Mouse (Mus musculus) hindbrain, embryonic 15.5 days (tissue): ENCODE measurements around the gene Zfp697. TPM values are rescaled to one million over a fixed set of nuclear protein-coding genes. Genes with fewer than 3 reads are reported as not detected.
"Not testable (repeated sequence)": the region's sequence is repeated elsewhere in the genome, so short reads cannot be mapped to it uniquely, and the experiment has no call there.

Experiments used
- ATAC-seq: fragments of 200-750 bp; cut with Nextera tagmentation; 2 replicates; pipeline ENCODE4 v1.8.0; 2017; ENCODE audit warnings: low read depth, moderate number of reproducible peaks, moderate TSS enrichment; ENCODE audit not compliant: low FRiP score
- H3K27ac ChIP-seq: fragments of 300-500 bp; sonication (generic); replicated peaks from 2 replicates; pipeline ENCODE4 v1.5.1; 2015; ENCODE audit warnings: mild to moderate bottlenecking, inconsistent platforms
- H3K27me3 ChIP-seq: fragments of 300-500 bp; sonication (generic); 2 replicates; pipeline ENCODE4 v1.6.1; 2015; ENCODE audit warnings: control low read depth, inconsistent platforms
- H3K36me3 ChIP-seq: fragments of 300-500 bp; sonication (generic); 2 replicates; pipeline ENCODE4 v1.6.1; 2015; ENCODE audit warnings: control low read depth, inconsistent platforms
- H3K4me1 ChIP-seq: fragments of 300-500 bp; sonication (generic); replicated peaks from 2 replicates; pipeline ENCODE4 v1.6.1; 2015; ENCODE audit warnings: control low read depth, inconsistent platforms
- H3K4me2 ChIP-seq: fragments of 300-500 bp; sonication (generic); 2 replicates; pipeline ENCODE4 v1.6.1; 2015; ENCODE audit warnings: moderate library complexity, mild to moderate bottlenecking, inconsistent platforms
- H3K4me3 ChIP-seq: fragments of 300-500 bp; sonication (generic); 2 replicates; pipeline ENCODE4 v1.5.1; 2015; ENCODE audit warnings: mild to moderate bottlenecking, inconsistent platforms
- H3K9ac ChIP-seq: fragments of 300-500 bp; sonication (generic); 2 replicates; pipeline ENCODE4 v1.6.1; 2015; ENCODE audit warnings: inconsistent platforms
- H3K9me3 ChIP-seq: fragments of 300-500 bp; sonication (generic); 2 replicates; pipeline ENCODE4 v1.6.1; 2016; ENCODE audit warnings: control low read depth, inconsistent platforms
- WGBS: fragments of 180-500 bp; shearing (Covaris S2); methylation state at CpG from one replicate; pipeline ENCODE4 v1.1.7; 2015; 5-methylcytosine and 5-hydroxymethylcytosine counted together
- polyA plus RNA-seq: library from polyadenylated mRNA; unstranded; fragments of >200 nt; fragmentation: Nextera tagmentation; extraction: Ambion mirVana; gene quantifications from 2 replicates; pipeline ENCODE4 v1.2.1, GENCODE M21; 2015

Zfp697 gene
- 14.7 and 17.3 TPM in 2 replicates for polyA plus RNA-seq

DNA sequence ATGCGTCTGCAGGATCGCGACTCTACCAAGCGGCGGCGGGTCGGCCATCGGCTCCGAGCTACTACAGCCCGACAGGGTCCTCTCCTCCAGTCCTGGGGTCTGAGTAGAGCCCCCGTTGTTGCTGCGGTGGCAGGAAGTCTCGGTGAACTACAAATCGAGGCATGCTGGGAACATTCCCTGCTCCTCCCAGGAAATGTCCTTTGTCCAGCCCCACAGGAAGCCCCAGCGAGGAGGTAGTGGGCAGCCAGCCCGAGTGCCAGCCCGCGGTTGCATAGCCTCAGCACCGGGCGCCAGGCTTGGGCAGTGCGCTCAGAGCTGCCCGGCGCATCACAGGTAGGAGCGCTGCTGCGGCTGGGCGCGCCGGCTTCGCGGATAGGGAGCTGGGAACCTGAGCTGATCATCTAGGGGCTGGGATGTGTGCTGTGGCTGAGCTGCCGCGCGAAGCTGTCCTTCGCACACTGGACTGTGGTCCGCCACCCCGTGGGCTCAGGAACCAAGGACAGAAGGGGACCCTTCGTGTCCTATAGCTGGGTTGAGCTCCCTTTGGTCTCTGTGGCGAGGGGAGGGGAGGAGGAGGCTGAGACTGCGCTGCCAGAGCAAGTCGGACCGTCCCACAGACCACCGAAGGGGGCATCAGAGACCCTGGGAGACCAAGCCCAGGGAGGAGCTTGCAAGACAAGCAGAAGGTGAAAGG, at the start of gene Zfp697:
Zfp697 (plus strand) TSS at position 216 of the 694 bp plus-strand sequence.
- Histone ChIP-seq H3K9me3 (no peaks in the 10 kb centered on the region), H3K36me3 (no peaks in the 10 kb centered on the region), H3K27me3 (no peaks in the 10 kb centered on the region), H3K27ac (peak within 1 kb of the TSS; percentile 92), H3K4me3 (peak within 1 kb of the TSS; percentile 81), H3K4me1 (peaks cover 36% of the 10 kb centered on the region), H3K4me2 (peak within 1 kb of the TSS; percentile 87), H3K9ac (peak within 1 kb of the TSS; percentile 91)
- under 1% methylated on average over 42 of the region's 42 CpGs for WGBS
- peak; percentile 96 for ATAC-seq

DNA sequence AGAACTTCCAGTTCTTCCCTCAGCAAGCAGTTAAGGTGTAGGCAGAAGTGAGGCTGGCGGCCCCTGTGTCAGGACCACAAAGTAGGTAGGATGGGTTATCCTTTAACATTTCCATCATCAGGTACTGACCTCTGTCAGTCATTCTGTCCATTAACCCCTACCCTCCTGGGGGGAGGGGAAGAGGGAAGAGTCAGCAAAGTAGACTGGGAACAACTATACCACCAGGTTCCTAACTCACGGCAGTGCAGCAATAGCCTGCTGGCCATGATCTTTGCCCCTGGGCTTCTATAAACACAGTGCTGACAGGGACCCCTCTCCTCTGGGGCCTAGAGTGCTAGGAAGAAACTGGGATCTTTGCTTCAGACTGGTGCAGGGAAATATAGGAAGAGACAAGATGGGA, 48.3 kb upstream of the Zfp697 start:
- H3K27me3 ChIP-seq, result no peaks in the 10 kb centered on the region
- no peaks in the 10 kb centered on the region for H3K9me3 ChIP-seq
- no peak for ATAC-seq
- peaks cover 32% of the 10 kb centered on the region for H3K4me1 ChIP-seq
- 0 out of 2 replicates have a peak, but pooled peaks cover 3% of the 10 kb centered on the region for H3K36me3 ChIP-seq
- WGBS, result 83% methylated on average over 2 of the region's 2 CpGs
- H3K9ac ChIP-seq, result no peak overlapping the region
- H3K27ac ChIP-seq, result no peak overlapping the region
- no peak overlapping the region for H3K4me2 ChIP-seq
- no peak overlapping the region for H3K4me3 ChIP-seq

DNA sequence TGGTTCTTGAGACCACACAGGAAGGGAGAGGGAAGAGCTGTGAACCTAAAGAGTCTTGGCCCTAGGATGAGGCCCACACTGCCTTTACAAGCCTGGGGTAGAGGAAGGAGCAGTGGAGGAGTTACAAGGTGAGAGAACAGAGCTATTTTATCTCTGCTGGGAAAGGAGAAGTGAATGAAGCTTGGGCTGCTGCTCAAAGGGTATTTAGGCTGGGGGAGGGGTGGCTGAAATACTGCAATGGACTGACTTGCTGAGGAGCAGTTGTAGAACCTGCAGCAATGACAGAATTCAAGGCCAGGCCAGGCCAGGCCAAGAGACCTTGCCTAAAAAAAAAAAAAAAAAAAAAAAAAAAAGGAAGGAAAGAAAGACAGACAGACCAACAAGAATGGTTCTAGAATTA, 46.9 kb upstream of the Zfp697 start:
- Histone ChIP-seq H3K4me1 (peaks cover 42% of the 10 kb centered on the region), H3K9me3 (no peaks in the 10 kb centered on the region), H3K27me3 (no peaks in the 10 kb centered on the region), H3K4me3 (no peak overlapping the region), H3K36me3 (0 out of 2 replicates have a peak, but pooled peaks cover 3% of the 10 kb centered on the region), H3K27ac (no peak overlapping the region), H3K4me2 (peak overlapping the region; percentile 99), H3K9ac (no peak overlapping the region)
- no peak for ATAC-seq

DNA sequence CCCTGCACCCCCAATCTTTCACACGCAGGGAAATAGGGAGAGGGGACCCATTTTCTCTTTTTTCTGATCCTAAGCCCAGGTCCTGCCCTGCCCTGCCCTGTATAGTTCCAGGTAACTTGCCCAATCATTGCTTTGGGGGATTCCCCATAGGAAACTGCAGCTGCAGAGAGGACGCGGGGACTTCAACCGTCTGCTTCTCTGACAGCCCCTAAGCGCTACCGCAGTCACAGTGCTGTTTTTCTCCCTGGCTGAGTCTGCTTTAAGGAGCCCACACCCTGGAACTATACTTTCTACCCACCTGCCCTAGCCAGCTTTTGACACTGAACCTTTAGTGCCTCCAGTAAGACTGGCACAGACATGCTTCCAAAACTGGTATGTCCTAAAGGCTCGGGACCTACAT, 46.4 kb upstream of the Zfp697 start:
- H3K9ac ChIP-seq, result no peak overlapping the region
- H3K4me2 ChIP-seq, result peak overlapping the region; percentile 99
- H3K27ac ChIP-seq, result no peak overlapping the region
- H3K9me3 ChIP-seq, result no peaks in the 10 kb centered on the region
- 0 out of 2 replicates have a peak, but pooled peaks cover 3% of the 10 kb centered on the region for H3K36me3 ChIP-seq
- H3K27me3 ChIP-seq, result no peaks in the 10 kb centered on the region
- H3K4me3 ChIP-seq, result no peak overlapping the region
- ATAC-seq, result no peak
- WGBS, result 72% methylated on average over 7 of the region's 7 CpGs
- peaks cover 42% of the 10 kb centered on the region for H3K4me1 ChIP-seq

DNA sequence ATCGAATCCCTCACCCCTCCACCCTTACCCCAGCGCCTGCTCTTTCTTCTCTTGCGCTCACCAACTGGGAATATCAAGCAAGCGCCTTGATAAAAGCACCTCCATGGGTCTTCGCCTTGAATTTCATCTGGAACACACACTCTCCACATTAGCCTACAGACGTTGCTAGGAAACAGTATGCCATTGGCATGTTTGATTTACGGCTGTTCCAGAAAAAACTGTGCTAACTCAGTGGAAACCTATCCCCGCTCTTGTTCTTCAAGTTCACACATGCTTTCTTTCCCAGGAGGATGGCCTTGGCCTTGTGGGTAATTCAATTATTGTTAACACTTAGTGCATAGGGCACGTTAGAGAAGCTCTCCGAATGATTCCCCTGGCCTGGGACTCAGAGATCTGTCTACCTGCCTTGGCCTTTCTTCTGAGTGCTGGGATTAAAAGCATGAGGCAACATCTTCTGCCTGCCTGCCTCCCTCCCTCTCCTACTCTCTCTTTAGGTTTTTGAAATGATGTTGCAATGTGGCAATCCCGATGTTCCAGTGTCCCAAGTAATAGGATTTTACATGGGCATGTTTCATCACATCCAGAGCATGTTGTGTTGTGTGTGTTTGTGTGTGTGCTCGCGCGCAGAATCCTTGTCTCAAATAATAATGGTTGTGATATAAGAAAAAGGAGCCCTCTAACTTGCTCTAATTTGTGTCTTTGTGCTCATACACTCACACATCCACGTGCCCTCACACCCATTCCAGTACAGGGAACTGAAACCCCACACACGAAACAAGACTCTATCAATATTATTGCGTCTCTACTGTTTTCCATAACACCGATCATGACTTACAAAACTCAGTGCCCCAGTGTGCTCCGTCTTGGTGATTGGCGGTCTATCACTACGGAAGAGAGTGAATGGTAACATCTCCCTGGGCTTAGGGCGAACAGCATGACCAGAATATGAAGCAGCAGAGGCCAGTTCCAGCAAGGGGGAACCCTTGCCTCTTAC, 45.3 kb upstream of the Zfp697 start:
- peak; percentile 46; the same call in 1 of the 2 replicates for ATAC-seq
- 44% methylated on average over 22 of the region's 22 CpGs for WGBS

DNA sequence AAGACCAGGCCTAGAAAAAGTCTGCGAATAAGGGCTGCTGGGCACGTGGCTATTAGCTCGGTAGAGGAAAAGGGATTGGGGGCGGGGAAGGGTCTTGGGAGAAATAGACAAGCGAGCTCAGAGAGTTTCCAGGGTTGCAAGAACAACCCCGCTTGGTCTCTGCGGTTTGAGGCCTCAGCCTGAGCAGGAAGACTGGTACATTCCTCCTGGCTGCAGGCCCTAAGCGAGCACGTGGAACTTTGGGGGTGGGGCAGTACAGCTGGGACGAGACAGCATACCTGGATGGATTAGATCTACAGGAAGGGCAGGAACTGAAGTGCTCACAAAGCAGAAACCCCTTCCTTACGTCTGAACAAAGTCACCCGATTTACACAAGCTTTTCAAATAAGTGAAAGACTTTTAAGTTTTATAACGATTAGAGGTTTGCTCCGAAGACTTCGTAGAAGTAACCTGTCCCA, 43.6 kb upstream of the Zfp697 start:
- Histone ChIP-seq H3K4me1 (peaks cover 42% of the 10 kb centered on the region), H3K36me3 (no peaks in the 10 kb centered on the region), H3K9ac (peak overlapping the region; percentile 62), H3K4me2 (peak overlapping the region; percentile 99), H3K4me3 (peak overlapping the region; percentile 59), H3K27ac (peak overlapping the region; percentile 73), H3K9me3 (no peaks in the 10 kb centered on the region), H3K27me3 (no peaks in the 10 kb centered on the region)
- WGBS, result 3% methylated on average over 15 of the region's 15 CpGs
- ATAC-seq, result no peak

More for the DNA sequence above, 45.3 kb upstream of the Zfp697 start:
- 0 out of 2 replicates have a peak overlapping the region, but pooled peaks have one; percentile 25 for H3K27ac ChIP-seq
- H3K4me1 ChIP-seq, result peaks cover 42% of the 10 kb centered on the region
- H3K4me2 ChIP-seq, result peak overlapping the region; percentile 99
- H3K9ac ChIP-seq, result no peak overlapping the region
- 0 out of 2 replicates have a peak, but pooled peaks cover 3% of the 10 kb centered on the region for H3K36me3 ChIP-seq
- no peaks in the 10 kb centered on the region for H3K9me3 ChIP-seq
- no peaks in the 10 kb centered on the region for H3K27me3 ChIP-seq
- peak overlapping the region; percentile 6; the same call in 1 of the 2 replicates for H3K4me3 ChIP-seq

DNA sequence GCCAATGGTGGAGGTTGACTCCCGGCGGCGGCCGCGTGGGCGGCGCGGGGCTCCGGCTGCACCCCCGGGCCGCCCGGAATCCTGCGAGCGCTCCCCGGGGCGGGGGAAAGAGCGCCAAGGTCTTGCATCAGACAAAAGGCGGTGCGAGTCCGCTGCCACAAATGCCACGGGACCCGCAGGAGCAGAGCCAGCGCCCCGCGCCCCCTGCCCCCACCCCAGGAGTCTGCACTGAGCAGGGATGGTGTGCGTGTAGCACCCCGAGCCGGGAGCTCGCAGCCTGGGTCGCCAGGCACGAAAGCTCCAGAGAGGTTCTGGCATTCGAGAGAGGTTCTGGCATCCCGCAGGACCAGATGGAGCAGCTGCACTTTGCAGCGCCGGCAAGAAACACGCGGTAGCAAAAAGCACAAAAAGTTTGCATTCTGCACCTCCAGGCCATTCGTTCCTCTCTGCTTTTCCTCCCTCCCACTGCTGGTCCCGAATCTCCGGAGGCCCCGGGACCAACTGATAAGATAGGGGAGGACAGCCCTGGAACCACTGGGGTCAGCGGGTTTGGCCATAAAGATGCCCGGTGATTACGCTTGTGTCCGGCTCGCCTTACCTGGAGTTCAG, 43.1 kb upstream of the Zfp697 start:
- no peaks in the 10 kb centered on the region for H3K9me3 ChIP-seq
- H3K36me3 ChIP-seq, result no peaks in the 10 kb centered on the region
- H3K4me3 ChIP-seq, result peak overlapping the region; percentile 59
- H3K4me2 ChIP-seq, result peak overlapping the region; percentile 99
- WGBS, result under 1% methylated on average over 44 of the region's 46 CpGs
- H3K27ac ChIP-seq, result peak overlapping the region; percentile 73
- peak; percentile 31 for ATAC-seq
- H3K9ac ChIP-seq, result peak overlapping the region; percentile 62
- no peaks in the 10 kb centered on the region for H3K27me3 ChIP-seq
- H3K4me1 ChIP-seq, result peaks cover 42% of the 10 kb centered on the region

DNA sequence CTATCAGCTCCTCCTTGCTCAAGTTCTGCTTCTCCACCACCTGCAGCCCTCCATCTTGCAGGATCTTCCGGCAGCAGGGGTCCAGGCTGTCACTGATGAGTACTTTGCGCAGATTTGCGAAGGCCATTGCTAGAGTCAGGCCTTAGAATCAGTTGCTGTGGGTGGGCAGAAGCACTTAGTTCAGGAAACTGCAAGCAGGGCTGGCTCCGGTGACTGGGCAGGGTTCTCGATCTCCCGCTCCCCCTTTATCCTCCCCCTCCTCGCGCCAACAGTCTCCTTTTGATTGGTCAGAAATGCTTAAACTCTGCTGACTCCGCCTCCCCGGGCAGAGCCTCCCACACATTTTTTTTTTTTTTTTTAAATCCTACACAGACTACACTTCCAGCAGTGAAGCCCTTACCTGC, 42.6 kb upstream of the Zfp697 start, which contains the start of gene Phgdh:
Phgdh (minus strand) TSS at position 285 of the 404 bp plus-strand sequence.
- Histone ChIP-seq H3K9ac (peak within 1 kb of the TSS; percentile 62), H3K4me3 (peak within 1 kb of the TSS; percentile 59), H3K4me2 (peak within 1 kb of the TSS; percentile 99), H3K4me1 (peaks cover 42% of the 10 kb centered on the region), H3K27ac (peak within 1 kb of the TSS; percentile 73)
- H3K9me3 ChIP-seq, H3K36me3 ChIP-seq, H3K27me3 ChIP-seq: not testable (repeated sequence)
- 0% methylated on average over 10 of the region's 10 CpGs for WGBS
- peak; percentile 63 for ATAC-seq

DNA sequence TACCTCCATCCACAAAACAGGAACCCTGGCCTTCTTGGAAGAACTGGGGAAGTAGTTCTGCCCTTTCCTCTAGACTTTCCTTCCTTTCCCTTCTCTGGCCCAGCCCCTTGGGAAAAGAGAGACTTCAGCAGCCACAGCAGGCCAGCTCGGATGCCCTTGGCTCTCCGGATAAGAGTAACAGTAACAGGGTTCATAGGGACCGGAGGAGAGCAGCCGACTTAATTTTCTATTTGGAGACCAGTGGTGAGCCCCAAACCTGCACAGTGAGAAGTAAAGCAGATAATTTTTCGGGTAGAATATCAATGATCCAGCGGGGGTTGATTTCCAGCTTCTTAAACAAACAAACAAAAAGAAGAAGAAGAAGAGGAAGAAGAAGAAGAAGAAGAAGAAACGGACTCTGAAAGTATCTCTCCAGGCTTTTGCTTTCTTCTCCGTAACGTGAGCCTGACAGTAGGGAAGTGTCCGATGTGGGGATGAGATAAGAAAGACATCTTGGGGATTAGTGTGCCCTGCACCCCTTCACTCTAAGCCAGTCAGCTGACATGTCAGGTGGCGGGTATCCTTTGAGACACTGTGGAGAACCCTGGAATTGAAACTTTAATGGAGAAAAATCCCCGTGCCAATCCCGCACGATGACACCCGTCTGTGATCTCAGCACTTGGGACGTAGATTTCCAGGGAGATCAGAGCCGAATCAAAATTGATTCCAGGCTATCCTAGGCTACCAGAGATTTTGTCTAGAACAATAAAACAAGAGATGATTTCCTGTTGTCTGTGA, 41.3 kb upstream of the Zfp697 start:
- no peaks in the 10 kb centered on the region for H3K36me3 ChIP-seq
- no peak for ATAC-seq
- H3K9ac ChIP-seq, result no peak overlapping the region
- no peaks in the 10 kb centered on the region for H3K9me3 ChIP-seq
- H3K4me1 ChIP-seq, result peaks cover 33% of the 10 kb centered on the region
- no peak overlapping the region for H3K4me3 ChIP-seq
- WGBS, result 91% methylated on average over 17 of the region's 17 CpGs
- no peak overlapping the region for H3K4me2 ChIP-seq
- no peaks in the 10 kb centered on the region for H3K27me3 ChIP-seq
- H3K27ac ChIP-seq, result no peak overlapping the region

DNA sequence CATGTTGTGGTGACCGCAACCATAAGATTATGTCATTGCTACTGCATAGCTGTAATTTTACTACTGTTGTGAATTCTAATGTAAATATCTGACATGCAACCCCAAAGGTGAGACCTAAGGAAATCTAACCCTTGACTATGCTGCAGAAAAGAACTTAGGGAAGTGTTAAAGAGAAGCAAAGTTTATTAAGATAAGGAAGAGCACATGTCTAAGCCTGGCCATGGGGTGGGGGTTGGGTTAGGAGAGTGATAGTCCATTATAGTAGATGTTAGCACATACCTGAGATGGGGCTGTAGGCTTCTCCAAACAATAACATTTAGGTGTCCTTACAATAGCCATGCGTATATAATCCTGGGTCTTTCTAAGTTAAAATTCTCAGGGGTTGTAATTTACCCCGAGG, 39.0 kb upstream of the Zfp697 start:
- H3K27me3 ChIP-seq, result no peaks in the 10 kb centered on the region
- H3K4me2 ChIP-seq, result no peak overlapping the region
- no peaks in the 10 kb centered on the region for H3K9me3 ChIP-seq
- H3K36me3 ChIP-seq, result no peaks in the 10 kb centered on the region
- H3K9ac ChIP-seq, result no peak overlapping the region
- H3K4me3 ChIP-seq, result no peak overlapping the region
- no peak for ATAC-seq
- 97% methylated on average over 3 of the region's 3 CpGs for WGBS
- H3K27ac ChIP-seq, result no peak overlapping the region
- peaks cover 17% of the 10 kb centered on the region for H3K4me1 ChIP-seq

DNA sequence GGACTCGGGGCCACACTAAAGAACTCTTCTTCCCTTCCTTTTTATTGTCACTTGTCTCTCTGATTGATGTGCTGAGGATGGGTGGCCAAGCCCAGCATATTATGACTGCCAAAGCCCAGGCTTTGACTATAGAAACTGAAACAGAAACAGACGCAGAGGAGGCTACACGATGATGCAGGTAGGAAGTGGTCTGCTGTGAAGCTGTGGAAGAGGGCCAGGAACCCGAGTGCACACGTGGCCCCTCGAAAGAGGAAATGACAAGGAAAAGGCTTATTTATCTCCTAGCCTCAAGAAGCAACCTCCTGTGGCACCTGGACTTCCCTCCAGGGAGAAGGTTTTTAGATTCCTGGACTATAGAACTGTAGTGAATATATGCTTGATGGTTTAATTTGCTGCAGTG, 34.2 kb upstream of the Zfp697 start:
- Histone ChIP-seq H3K4me1 (no peaks in the 10 kb centered on the region), H3K9me3 (no peaks in the 10 kb centered on the region), H3K4me3 (no peak overlapping the region), H3K9ac (no peak overlapping the region), H3K27ac (no peak overlapping the region), H3K27me3 (no peaks in the 10 kb centered on the region), H3K4me2 (no peak overlapping the region), H3K36me3 (no peaks in the 10 kb centered on the region)
- 85% methylated on average over 6 of the region's 6 CpGs for WGBS
- no peak for ATAC-seq
